Mouse (Mus musculus) macrophage (primary cell): ENCODE results near the gene Akt1. TPM values are rescaled to one million over a fixed set of nuclear protein-coding genes. Genes with fewer than 3 reads are reported as not detected.

Experiments
- H3K27ac ChIP-seq: fragments of 350-480 bp; formaldehyde crosslinking; 2 replicates; pipeline ENCODE4 v1.9.0; 2021
- H3K36me3 ChIP-seq: fragments of 350-480 bp; formaldehyde crosslinking; 2 replicates; pipeline ENCODE4 v1.9.0; 2021; ENCODE audit errors: inconsistent target
- H3K4me3 ChIP-seq: fragments of 350-480 bp; formaldehyde crosslinking; 2 replicates; pipeline ENCODE4 v1.9.0; 2021; ENCODE audit errors: inconsistent target
- H3K79me2 ChIP-seq: fragments of 350-480 bp; formaldehyde crosslinking; 2 replicates; pipeline ENCODE4 v1.9.0; 2021; ENCODE audit errors: inconsistent target
- WGBS: methylation state at CpG from one replicate; pipeline ENCODE4 v1.1.7; 2026; ENCODE audit warnings: inconsistent platforms; ENCODE audit not compliant: missing documents; 5-methylcytosine and 5-hydroxymethylcytosine counted together
- polyA plus RNA-seq: library from polyadenylated mRNA; stranded (reverse); fragments of 250-400 nt; gene quantifications from 3 replicates; pipeline ENCODE4 v1.2.4, GENCODE M21; 2018; ENCODE audit warnings: inconsistent platforms

The Akt1 gene
- polyA plus RNA-seq, 1 experiment from 2014 or later, result 203 TPM

GRCm38 (mm10) chr12:112659109-112659508 is 15.6 kb downstream of the Akt1 start:
- no peak overlapping the region for H3K27ac ChIP-seq
- H3K4me3 ChIP-seq, result no peak overlapping the region
- H3K36me3 ChIP-seq, result peaks cover 88% of the 10 kb centered on the region
- peaks cover 42% of the 10 kb centered on the region for H3K79me2 ChIP-seq
- 88% methylated on average over 6 of the region's 6 CpGs for WGBS

- no peak overlapping the region for H3K27ac ChIP-seq
- H3K4me3 ChIP-seq, result no peak overlapping the region
- peaks cover 91% of the 10 kb centered on the region for H3K36me3 ChIP-seq
- 95% methylated on average over 7 of the region's 7 CpGs for WGBS
- H3K79me2 ChIP-seq, result peaks cover 37% of the 10 kb centered on the region
Measured at GRCm38 (mm10) chr12:112658619-112659018, 16.1 kb downstream of the Akt1 start.

GRCm38 (mm10) chr12:112654076-112654475 is 20.6 kb downstream of the Akt1 start:
- H3K36me3 ChIP-seq, result peaks cover 62% of the 10 kb centered on the region
- 93% methylated on average over 5 of the region's 5 CpGs for WGBS

GRCm38 (mm10) chr12:112653157-112653824 is 21.4 kb downstream of the Akt1 start:
- no peak overlapping the region for H3K4me3 ChIP-seq
- WGBS, result 69% methylated on average over 6 of the region's 7 CpGs
- H3K27ac ChIP-seq, result no peak overlapping the region
- H3K79me2 ChIP-seq, result no peaks in the 10 kb centered on the region; the same call in 1 of the 2 replicates
- peaks cover 54% of the 10 kb centered on the region for H3K36me3 ChIP-seq

More at GRCm38 (mm10) chr12:112654076-112654475, 20.6 kb downstream of the Akt1 start:
- Histone ChIP-seq H3K4me3 (no peak overlapping the region), H3K27ac (no peak overlapping the region), H3K79me2 (no peaks in the 10 kb centered on the region; the same call in 1 of the 2 replicates)

GRCm38 (mm10) chr12:112651778-112652439 is 22.8 kb downstream of the Akt1 start:
- WGBS, result 86% methylated on average over 4 of the region's 5 CpGs
- H3K36me3 ChIP-seq, result peaks cover 40% of the 10 kb centered on the region

GRCm38 (mm10) chr12:112648081-112648480 is 26.6 kb downstream of the Akt1 start:
- 57% methylated on average over 5 of the region's 5 CpGs for WGBS
- Histone ChIP-seq H3K4me3 (no peak overlapping the region), H3K27ac (no peak overlapping the region), H3K79me2 (peaks cover 29% of the 10 kb centered on the region), H3K36me3 (0 out of 2 replicates have a peak, but pooled peaks cover 9% of the 10 kb centered on the region)

More at GRCm38 (mm10) chr12:112651778-112652439, 22.8 kb downstream of the Akt1 start:
- Histone ChIP-seq H3K79me2 (peaks cover 11% of the 10 kb centered on the region), H3K4me3 (no peak overlapping the region), H3K27ac (no peak overlapping the region)

GRCm38 (mm10) chr12:112646139-112646538 is 28.5 kb downstream of the Akt1 start:
- Histone ChIP-seq H3K27ac (no peak overlapping the region), H3K79me2 (peaks cover 29% of the 10 kb centered on the region), H3K36me3 (0 out of 2 replicates have a peak, but pooled peaks cover 5% of the 10 kb centered on the region), H3K4me3 (peak overlapping the region; percentile 74; the same call in 1 of the 2 replicates)
- 56% methylated on average over 6 of the region's 6 CpGs for WGBS

GRCm38 (mm10) chr12:112644855-112645506 is 29.7 kb downstream of the Akt1 start:
- Histone ChIP-seq H3K4me3 (peak overlapping the region; percentile 74), H3K36me3 (peaks cover 2% of the 10 kb centered on the region; the same call in 1 of the 2 replicates), H3K27ac (peak overlapping the region; percentile 39), H3K79me2 (peaks cover 29% of the 10 kb centered on the region)
- under 1% methylated on average over 75 of the region's 75 CpGs for WGBS

- Histone ChIP-seq H3K27ac (peak within 1 kb of the TSS; percentile 39), H3K79me2 (peaks cover 29% of the 10 kb centered on the region), H3K4me3 (peak within 1 kb of the TSS; percentile 74), H3K36me3 (peaks cover 9% of the 10 kb centered on the region; the same call in 1 of the 2 replicates)
- WGBS, result under 1% methylated on average over 40 of the region's 46 CpGs
Measured at GRCm38 (mm10) chr12:112644180-112644854, 30.4 kb downstream of the Akt1 start, which contains the start of gene Siva1. TSS of gene Siva1 (plus strand) at chr12:112644679.

- H3K27ac ChIP-seq, result no peak overlapping the region
- 96% methylated on average over 6 of the region's 6 CpGs for WGBS
- H3K79me2 ChIP-seq, result peaks cover 29% of the 10 kb centered on the region
- no peak overlapping the region for H3K4me3 ChIP-seq
- peaks cover 21% of the 10 kb centered on the region; the same call in 1 of the 2 replicates for H3K36me3 ChIP-seq
Measured at GRCm38 (mm10) chr12:112643126-112643525, 31.6 kb downstream of the Akt1 start.

GRCm38 (mm10) chr12:112639526-112639925 is 35.2 kb downstream of the Akt1 start:
- peaks cover 21% of the 10 kb centered on the region; the same call in 1 of the 2 replicates for H3K36me3 ChIP-seq
- H3K79me2 ChIP-seq, result no peaks in the 10 kb centered on the region
- WGBS, result 98% methylated on average over 10 of the region's 10 CpGs
- no peak overlapping the region for H3K27ac ChIP-seq
- H3K4me3 ChIP-seq, result no peak overlapping the region

- Histone ChIP-seq H3K36me3 (peaks cover 6% of the 10 kb centered on the region; the same call in 1 of the 2 replicates), H3K4me3 (no peak overlapping the region), H3K27ac (peak overlapping the region; percentile 98), H3K79me2 (no peaks in the 10 kb centered on the region)
- 77% methylated on average over 9 of the region's 9 CpGs for WGBS
Measured at GRCm38 (mm10) chr12:112633686-112634085, 41.0 kb downstream of the Akt1 start.

- 18% methylated on average over 5 of the region's 5 CpGs for WGBS
- peak overlapping the region; percentile 24; the same call in 1 of the 2 replicates for H3K4me3 ChIP-seq
- peak overlapping the region; percentile 98 for H3K27ac ChIP-seq
- H3K79me2 ChIP-seq, result no peaks in the 10 kb centered on the region
- no peaks in the 10 kb centered on the region for H3K36me3 ChIP-seq
Measured at GRCm38 (mm10) chr12:112632907-112633306, 41.8 kb downstream of the Akt1 start.
